Mouse (Mus musculus): Measurements from ENCODE around the gene Bcan.

Gene Bcan

DNA sequence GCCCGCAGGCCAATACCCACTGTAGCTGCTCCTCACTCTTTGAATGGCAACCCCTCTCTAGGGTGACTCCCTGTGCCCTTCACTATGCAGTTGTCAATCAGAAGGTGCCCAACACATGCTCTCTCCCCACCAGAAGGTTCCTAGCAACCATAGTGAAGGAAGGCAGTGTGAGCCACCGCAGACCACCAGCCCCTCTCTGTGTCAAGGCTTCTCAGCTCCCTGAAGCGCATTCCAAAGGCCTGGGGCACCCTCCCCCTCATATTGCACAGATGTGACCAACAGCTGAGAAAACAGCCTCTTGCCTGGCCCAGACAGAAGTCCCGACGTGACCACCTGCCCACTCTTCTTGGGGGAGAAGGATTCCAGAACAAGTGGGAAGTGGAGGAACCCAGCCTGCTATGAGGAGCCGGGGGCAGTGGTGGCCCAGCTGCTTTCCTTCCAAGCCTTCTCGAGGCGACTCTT is 27.8 kb downstream of the Bcan start:
- DNase-seq (ENCODE audit: low read depth, low spot score): no peak

DNA sequence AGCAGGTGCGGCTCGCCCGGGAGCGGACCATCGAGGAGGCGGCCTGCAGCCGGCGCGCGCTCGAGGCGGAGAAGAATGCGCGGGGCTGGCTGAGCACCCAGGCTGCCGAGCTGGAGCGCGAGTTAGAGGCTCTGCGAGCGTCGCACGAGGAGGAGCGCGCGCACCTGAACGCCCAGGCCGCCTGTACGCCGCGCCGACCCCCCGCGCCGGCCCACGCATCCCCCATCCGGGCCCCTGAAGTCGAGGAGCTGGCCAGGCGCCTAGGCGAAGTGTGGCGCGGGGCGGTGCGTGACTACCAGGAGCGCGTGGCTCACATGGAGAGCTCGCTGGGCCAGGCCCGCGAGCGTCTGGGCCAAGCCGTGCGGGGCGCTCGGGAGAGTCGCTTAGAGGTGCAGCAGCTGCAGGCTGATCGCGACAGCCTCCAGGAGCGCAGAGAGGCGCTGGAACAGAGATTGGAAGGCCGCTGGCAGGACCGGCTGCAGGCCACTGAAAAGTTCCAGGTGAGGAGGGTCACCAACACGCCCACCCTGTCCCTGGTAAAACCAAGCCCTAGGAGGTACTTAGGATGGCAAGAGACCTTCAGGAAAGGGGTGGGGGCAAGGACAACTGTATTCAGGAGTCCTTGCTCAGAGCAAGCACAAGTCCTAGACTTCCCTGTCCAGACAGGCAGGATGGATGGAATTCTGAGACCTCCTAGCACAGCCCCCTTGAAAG is 28.4 kb downstream of the Bcan start:
- DNase-seq (ENCODE audit: low read depth, low spot score): no peak

DNA sequence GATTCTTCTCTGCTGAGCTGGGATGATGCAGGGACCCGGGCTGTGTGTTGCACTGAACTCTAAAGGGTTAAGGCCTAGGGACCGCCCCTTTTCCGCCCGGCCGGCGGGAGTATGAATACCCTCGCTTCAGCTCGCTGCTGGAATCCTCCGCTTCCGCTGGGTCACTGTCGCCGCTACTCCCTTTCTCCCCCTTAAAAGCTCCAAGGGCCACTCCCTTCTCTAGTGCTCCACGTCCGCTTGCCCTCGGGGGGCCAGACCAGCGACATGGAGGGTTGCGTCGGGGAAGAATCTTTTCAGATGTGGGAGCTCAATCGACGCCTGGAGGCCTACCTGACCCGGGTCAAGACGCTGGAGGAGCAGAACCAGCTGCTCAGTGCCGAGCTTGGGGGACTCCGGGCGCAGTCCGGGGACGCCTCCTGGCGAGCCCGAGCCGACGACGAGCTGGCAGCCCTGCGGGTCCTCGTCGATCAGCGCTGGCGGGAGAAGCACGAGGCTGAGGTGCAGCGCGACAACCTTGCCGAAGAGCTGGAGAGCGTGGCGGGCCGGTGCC is 29.0 kb downstream of the Bcan start, which contains the start of gene Nes:
Nes (plus strand) TSS at position 140 of the 550 bp plus-strand sequence.
- no peak for DNase-seq (ENCODE audit: low read depth, low spot score)

DNA sequence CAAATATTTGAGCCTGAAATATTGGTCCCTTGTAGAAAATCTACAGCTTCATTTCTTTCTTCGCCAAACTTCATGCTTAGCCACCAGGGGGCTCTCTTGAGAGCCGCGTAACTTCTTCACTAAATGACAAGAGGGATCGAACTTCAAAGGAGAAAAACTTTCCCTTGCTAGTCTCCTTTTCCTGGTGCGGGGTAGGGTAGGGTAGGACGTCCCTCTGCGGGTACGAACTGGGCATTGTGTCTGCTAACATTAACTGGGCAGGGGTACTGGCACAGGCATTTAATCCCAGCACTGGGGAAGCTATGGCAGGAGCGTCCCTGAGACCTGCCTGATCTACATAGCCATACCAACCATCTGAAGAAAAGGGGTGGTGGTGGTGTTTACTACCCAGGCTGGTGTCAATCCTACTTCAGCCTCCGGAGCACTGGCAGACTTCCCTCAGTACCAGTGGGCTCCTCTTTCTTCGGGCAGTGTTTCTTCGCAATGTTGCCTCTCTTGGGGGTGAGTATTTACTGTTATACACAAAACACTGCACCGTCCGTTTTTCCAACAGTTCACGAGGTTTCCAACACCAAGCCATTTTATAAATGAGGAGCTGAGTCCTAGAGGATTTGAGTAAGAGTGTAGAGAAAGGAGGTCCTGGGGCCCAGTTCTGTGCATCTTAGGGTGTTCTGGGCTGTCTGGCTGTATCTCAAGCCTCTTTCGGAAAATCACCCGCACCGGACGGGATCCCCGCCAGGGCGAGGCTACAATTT is 29.7 kb downstream of the Bcan start:
- DNase-seq (ENCODE audit: low read depth, low spot score): no peak

DNA sequence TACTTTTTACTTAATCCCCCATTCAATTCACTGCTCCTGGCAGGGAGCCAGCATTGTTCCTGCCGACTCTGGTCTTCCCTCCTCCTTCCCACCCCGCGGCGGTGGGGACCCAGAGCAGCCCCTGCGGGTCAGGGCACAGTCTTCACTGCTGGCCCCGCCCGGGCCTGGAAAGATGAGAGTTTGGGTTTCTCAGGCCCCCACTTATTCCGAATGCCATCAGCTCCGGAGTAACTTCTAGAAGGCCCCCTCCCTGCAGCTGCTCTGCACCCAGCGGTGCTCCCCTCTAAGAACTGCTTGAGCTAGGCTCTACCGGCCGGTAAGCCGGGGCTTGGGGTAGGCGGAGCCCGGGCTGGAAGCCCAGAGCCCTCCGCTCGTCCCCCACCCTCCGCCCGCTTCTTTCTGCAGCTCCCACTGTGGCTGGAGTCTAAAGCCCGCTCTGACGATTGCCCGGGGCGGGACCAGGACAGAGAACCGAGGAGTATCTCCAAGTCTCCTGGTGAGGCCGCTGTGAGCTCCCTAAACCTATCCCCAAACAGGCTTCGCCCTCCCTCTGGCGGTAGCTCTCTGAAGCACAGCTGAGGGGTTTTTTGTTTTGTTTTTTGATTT is 39.3 kb downstream of the Bcan start:
- peak; percentile 59 for DNase-seq (ENCODE audit: low read depth, low spot score)

DNA sequence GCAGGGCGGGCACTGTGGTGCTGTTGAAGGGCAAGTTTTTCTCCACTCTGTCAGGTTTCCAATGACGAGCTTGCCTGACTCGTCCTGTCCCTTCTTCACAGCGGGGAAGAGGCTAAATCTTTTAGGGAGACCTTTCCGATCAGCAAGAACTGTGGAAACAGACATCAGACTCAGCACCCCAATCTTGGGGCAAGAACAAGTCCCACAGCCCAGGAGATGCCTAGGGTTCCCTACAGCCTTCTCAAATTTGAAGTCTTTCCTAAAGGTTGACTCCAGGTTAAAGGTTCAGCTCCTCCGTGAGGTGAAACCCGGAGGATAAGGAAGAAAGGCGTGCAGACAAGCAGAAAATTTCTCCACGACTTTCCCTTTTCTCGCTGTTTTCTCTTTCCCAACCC is 39.8 kb downstream of the Bcan start:
- no peak for DNase-seq (ENCODE audit: low read depth, low spot score)

DNA sequence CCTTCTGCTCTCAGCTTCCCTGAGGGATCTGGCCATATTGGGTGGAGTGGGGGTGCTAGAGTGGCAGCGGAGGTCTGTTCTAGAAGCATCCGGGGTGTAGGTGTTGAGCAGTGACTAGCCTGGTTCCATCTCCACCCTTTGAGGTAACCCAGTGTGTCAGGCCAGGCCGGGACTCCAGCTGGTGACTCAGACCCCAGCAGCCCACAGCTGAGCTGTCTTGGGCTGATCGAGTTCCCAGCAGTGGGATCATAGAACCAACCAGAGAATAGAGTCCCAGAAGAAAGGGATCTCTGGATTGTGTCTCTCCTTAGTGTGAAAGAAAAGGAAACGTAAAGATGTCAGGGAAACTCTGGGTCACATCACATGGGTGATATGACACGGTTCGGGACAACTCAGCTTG is 40.7 kb downstream of the Bcan start:
- DNase-seq (ENCODE audit: low read depth, low spot score): no peak

DNA sequence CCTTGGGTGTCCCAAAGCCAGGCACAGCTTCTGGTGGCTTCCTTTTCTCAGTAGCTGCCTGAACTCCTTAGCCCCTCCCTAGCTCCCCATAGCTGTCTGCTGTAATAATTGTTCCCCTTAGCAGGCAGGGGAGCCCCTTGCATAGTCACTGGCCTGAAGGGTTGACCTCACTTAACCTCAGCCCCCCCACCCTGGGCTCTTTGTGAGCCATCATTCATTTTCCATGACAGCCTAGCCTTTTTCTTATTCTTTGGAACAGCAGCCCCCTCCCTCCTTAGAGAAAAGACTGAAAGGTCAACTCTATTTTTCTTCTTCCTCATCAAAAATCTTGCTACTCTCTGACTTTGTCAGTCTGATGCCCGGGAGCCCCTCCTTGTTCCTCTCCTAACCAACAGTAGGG is 41.1 kb downstream of the Bcan start:
- DNase-seq (ENCODE audit: low read depth, low spot score): no peak

DNA sequence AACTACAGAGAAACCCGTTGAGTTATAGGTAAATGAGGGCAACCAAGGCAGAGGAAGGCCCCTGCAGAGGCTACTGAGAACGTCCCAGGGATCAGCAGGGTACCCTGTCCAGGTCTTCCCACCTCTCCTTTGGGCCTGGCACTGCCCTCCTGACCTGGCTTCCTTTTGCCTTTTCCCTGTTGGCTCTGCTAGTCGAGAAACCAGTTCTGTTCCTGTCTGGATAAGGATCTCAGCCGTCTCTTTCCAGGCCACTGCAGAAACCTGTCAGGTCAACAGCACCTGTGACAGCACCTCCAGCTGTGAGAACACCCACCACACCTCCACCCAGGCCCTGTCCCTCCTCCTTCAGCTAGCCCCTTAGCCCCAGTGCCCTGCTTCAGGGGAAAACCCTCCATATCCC is 41.6 kb downstream of the Bcan start:
- DNase-seq (ENCODE audit: low read depth, low spot score): no peak

DNA sequence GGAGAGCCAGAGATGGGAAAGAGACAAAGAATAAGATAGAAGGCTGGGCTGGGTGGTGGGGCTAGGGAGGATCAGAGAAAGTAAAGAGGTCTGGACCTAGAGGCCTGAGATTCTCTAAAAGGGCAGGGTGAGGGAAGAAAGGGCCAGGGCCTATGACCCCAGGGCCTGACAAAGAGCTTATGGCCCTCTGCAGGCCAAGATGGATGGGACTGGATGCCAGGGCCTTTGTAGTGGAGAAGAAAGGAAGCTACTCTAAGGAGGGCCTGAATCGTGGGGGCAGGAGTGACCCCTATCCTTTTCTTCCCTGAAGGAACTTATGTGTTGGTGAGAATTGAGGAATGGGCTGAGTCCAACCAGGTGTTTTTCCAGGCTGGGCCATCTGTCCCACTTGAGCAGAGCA is 42.0 kb downstream of the Bcan start:
- no peak for DNase-seq (ENCODE audit: low read depth, low spot score)

DNA sequence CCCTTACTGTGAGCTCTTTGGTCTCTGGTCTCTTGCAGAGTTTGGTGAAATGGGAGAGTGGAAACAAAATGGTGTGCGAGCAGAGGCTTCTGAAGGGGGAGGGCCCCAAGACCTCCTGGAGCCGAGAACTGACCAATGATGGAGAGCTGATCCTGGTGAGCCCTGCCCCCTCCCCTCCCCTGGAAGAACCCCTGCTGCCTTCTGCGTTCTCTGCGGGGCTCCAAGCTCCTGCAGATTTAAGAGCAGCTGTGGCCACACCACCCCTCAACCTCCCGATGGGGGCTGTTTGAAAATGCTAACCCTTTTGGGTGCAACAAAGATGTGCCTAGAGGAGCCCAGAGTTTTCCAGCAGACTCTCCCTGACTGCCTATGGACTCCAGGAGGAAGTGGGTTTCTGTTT is 47.6 kb downstream of the Bcan start:
- DNase-seq (ENCODE audit: low read depth, low spot score): no peak

DNA sequence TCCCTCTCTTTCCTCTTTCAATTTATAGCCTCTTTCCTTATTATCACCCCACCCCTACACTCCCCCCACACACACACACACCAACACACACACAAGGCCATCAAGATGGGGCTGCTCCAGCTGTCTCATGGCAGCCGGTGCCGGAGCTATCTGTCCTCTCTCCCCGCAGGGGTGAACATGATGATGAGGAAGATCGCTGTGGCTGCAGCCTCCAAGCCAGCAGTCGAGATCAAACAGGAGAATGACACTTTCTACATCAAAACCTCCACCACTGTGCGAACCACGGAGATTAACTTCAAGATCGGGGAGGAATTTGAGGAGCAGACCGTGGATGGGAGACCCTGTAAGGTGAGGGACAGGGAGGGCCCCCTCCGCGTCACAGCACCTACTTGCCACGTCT is 48.1 kb downstream of the Bcan start:
- no peak for DNase-seq (ENCODE audit: low read depth, low spot score)

DNA sequence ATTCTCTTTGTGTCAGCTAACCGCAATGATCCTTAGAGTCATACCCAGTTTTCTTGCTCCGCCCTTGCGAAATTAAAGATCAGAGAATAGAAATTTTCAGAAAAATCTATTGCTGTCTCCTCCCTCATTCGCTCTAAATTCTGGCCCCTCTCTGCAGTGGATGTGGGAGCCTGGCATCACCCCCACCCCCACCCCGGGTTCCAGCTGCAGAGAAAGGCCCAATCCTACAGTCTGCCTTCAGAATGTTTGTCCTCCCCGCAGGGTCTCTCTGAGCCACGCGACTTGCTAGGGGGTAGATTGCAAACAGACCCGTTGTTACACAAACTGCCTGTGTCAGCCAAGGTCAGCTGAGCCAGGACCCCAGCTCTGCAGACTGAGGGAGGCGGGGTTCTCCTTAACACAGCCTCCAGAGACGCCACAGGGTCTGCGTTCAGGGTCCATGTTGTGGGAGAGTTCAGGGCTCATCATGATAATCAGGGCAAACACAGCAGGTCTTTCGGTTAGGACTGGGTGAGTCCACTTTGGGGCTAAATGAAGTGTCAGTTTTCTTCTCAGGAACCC is 50.0 kb downstream of the Bcan start:
- no peak for DNase-seq (ENCODE audit: low read depth, low spot score)

DNA sequence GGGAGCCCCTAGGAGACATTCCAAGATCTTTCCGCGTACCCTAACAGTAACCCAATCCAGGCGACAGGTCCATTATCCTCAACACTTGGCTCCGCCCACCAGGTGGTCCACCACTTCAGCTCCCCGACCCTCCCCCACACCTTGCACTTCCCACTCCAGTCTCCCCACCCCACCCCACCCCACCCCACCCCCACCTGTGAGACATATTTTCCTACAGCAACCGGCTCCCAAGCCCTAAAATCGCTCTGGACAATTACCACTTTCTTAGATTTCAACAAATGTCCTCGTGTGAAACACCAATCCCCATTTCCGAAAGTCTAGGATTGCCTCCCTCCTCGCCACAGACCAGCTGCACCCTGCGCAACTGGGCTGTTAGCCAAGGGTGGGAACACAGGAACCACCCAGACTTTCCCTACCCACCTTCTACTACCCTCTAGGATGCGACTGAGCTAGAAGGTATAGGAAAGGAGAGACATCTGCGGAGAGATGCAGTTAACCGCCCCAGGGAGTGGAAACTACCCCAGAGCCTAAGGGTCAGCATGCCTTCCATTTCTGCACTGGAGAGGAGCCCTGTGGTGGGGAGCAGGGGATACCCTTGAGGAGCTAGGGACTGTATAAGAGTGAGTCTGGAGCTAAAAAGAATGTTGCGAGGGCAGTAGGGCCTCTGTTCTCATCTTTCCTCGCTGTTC is 50.6 kb downstream of the Bcan start:
- no peak for DNase-seq (ENCODE audit: low read depth, low spot score)

DNA sequence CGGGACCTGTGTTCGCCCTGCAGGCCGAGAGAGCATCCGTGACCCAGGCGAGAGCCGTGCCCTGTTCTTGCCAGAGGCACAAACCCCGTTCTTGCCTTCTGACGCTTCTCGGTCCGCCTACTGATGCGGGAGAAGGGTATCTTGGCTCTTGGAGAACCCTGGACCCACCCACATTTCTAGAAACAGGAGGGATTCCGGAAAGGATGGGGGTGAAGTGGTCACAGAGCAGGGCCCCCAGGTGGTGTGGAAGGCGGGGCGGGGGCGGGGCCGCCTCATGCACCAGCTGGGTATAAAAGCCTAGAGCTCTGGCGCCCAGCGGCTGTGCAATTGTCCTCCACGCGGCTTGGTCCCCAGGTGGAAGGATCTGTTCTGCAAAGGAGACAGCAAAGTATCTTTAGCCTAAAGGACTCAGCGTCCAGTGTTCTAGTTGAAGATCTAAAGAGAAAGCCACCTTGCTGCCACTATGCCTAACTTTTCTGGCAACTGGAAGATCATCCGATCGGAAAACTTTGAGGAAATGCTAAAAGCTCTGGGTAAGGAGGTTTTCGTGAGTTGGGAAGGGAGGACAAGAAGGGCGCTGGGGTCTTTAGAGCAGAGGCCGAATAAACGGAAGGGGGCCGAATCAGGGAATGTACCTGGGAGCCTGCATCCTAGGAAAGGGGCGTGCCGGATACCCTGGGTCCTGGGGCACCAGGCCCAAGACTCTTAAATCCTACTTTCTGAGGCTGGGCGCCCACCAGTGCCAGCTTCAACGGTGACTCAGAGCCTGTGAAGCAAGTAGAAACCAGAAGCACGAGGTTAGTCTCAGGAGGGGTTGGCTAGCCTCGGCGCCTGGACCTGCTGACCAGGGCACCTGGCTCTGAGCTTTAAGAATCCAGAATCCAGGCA is 51.4 kb downstream of the Bcan start, which contains the start of gene Crabp2:
Crabp2 (plus strand) TSS at position 289 of the 888 bp plus-strand sequence.
- no peak for DNase-seq (ENCODE audit: low read depth, low spot score)

DNA sequence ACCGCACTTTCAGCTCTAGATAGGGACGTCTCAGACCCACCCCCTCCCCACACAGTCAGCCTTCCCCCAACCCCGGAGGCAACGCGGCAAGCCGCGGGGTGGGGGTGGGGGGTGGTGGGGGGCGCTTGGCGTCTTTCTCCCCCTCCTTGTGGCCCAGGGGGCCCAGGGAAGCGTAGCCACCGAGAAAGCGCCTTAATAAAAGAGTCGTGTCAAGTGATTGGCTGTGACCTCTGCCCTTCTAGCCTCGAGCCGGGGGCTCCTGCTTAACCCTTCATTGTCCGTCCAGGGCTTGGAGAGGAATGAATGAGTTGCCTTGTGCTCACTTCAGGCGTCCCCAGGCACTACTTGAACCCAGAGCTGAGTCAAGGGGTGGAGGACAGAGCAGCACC is 52.2 kb downstream of the Bcan start:
- DNase-seq (ENCODE audit: low read depth, low spot score): no peak

DNA sequence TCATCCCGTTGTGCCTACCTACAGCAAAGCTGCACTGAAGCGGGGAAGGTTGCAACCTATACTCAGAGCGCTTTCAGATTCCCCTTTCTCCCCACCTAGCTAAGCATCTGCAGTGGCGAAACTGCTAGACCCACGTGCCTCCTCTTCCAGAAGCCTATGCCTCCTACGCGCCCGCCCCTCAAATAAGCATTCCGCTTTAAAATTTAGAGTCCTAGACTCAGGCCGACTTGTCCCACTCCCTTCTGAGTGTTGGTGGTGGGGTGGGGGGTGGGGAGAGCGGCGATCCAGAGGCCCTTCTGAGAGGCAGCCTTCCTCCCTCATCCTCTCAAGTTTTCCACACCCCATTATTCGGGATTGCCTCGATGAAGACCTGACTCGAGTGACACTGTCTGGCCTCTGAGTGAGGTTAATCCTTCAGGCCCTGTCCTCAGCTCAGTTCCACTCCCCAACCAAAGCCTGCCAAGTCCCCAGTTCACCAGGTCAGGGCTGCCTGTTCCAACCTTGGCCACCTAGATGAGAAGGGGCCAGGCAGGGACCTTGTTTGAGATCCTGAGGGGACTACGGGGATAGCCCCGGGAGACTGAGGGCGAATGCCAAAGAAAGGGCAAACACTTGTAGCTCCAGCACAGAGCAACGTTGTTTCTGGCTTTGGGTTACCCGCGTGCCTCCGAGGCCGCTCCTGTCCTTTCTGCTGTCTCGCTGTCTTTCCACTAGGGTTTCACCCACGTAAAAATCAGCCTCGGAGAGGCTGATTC is 52.8 kb downstream of the Bcan start:
- DNase-seq (ENCODE audit: low read depth, low spot score): no peak

DNA sequence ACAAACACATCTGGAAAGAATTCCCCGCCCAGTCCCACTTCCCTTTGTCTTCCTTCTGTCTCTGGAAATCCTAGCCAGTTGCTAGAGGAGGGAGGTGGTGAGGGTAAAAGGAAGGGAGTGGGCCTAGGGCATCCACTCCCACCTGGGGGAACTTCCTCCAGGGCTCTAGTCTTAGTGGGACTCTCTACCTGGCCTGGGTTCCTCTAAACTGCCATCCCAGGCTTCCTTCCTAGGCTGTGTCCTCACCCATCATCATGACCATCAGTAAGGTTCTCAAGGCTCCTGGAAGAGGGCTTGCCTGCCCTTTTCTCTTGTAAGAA is 53.5 kb downstream of the Bcan start:
- no peak for DNase-seq (ENCODE audit: low read depth, low spot score)

DNA sequence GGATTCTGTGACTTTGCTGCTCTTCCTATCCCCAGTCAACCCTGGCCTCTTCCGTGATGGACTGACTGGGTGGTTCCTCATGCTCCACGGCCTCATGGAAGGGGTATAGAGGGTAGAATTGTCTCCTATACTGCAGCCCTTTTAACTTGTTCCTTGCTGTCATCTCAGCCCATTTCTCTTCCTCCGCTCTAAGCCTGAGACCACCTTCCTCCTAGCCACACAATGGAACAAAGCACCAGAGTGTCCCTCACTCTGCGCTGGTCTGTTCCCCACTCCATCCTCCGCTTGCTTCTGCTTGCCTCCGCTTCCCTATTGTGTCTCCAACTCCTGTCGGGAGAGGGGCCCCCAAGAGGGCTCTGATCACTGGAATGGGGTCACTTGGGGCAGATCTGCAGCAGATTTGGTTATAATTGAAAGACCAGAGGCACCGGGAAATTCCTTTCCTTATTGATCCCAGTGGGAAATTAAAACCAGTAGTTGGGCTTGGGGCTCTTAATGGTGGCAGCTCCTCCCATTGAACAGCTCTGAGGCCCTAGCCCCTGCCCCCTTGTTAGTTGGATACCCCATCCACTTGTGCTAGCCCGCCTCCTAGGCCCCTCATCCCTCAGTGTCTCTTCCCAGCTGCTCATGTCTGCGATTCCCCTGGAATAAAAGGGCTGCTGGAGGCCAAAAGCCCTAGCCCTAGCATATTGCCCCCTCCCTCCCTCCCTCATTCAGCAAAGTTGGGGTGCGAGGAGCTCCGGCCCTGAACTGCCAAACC is 54.1 kb downstream of the Bcan start:
- no peak for DNase-seq (ENCODE audit: low read depth, low spot score)

Data from telencephalon, adult 2 months (tissue).